Mouse (Mus musculus) central nervous system, embryonic 18 days (tissue): ENCODE data around the gene Fam189b. TPM values are rescaled to one million over a fixed set of nuclear protein-coding genes. Genes with fewer than 3 reads are reported as not detected.

Source experiments
- polyA plus RNA-seq: library from polyadenylated mRNA; depleted of rRNA; stranded (reverse); fragments of >200 nt; gene quantifications from 2 replicates; pipeline ENCODE4 v1.2.3, GENCODE M21; 2012; rRNA removed

Gene Fam189b
- polyA plus RNA-seq: 67.2 and 68.9 TPM in 2 replicates

DNA sequence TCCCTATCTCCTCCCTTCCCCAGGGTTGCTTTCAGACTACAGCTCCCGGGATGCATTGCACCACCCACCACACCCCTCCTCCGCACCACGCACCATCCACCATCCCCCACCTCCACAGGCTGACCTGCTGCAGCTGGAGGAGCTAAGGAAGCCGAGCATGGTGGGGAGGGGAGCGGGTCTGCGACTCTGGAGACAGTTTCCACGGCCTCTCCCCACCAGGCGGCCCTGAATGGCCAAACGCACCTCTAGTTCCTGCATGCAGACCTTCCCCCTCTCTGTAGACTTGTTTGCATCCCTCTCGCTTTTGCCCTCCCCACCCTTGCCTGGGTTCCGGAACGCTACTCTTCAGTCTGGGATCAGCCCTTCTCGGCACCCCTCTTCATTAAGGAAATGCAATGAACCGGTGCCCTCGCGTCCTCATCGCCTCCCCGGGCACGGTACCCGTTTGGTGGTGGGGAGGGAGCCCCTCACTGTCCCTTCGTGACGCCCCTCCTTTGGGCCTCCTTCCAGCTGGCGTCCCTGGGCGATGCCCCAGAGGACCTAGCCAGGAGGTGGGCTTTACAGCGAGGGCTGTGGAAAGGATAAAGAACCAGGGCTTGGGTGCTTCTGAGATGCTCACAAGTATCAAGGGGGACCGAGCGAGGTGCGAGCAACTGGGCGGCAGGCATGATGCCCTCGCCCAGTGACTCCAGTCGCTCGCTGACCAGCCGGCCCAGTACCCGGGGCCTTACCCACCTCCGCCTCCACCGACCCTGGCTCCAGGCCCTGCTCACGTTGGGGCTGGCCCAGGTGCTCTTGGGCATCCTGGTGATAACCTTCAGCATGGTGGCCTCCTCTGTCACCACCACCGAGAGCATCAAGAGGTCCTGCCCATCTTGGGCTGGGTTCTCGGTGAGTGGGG lies at the start of gene Fam189b:
TSS of gene Fam189b (plus strand) at position 86 of the 901 bp plus-strand sequence.

DNA sequence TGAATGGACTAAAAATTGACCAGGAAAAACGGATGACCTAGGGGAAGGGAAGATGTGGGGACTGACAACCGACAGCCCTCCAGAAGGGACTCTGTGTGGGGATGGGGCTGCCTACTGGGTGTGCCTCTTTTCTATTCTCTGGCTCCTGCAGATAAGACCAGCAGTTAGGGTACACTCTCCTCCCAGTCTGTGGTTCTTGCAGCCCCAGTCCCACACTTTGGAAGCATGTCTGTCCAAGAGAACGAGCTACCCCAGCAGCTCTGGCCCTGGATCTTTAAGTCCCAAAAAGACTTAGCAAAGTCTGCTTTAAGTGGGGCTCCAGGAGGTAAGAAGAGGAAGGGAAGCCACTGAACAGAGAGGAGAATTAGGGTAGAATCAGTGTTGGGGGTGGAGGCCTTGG lies 47.0 kb upstream of the Fam189b start, which contains the start of gene Pklr:
TSS of gene Pklr (plus strand) at position 185 of the 400 bp plus-strand sequence.

DNA sequence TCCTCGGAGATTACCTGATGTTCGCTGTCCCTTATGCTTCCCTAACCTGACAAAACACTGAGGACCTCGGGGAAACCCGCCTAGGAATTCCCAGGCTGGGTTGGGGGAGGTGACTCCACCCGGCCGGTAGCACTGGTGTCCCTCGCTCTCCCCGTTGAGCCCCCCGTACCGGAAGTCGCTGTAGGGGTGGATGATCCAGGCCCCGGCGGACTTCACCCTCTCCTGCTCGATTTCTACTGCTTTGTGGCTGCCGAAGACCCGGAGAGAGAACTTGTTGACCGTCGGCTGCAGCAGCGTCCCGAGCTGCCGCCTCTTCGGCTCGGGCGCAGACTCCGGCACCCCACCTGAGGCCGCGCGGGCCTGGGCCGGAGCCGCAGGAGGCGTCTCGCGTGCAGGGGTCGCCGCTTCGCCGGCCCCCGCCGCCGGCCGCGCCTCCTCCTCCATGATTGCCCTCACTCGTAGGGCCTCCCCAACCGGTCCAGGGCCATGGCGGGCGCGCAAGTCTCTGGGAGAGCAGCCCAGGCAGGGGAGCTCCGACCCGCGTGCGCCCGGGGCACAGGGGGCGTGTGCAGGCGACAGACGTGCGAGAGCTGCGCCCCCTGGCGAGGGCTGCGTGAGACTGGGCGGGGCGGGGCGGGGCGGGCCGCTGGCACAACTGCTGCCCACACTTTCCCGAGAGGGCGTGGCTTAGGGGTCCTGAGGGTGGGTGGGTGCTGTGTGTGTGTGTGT lies 23.2 kb upstream of the Fam189b start, which contains the start of gene Hcn3:
TSS of gene Hcn3 (minus strand) at position 581 of the 729 bp plus-strand sequence.

DNA sequence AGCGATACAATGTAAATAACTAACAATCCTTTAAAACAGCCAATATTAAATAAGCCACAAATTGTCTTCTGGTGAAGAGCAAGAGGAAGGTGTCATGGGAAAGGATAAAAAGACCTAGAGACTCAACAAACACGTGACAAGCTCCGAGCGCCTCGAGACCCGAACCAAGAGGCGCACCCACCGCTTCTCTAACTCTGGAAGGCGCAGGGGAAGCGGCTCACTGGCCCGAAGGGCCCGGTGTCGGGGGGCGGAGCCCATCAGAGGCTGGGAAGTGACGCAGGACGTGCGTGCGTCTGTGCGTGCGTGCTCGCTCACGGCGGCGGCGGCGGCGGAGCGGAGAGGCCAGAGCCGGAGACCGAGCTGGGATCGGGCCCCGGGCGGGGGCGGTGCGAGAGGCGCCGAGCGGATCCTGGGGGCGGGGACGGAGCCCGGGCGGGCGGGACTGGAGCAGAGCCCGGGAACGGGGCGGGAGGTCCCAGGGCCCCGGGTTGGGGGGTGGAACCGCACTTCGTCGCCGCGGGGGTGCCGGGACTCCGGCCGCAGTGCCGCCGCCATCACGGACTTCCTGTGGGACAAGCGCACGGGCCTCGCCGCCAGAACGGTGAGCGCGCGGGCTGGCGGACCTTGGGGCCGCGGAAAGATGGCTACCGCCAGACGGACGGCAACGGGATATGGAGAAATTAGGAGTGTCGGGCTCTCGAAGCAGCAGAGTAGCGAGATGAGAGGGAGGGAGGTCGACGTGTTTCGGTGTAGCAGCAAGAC lies 18.3 kb upstream of the Fam189b start, which contains the start of gene Clk2:
TSS of gene Clk2 (plus strand) at position 290 of the 762 bp plus-strand sequence.

DNA sequence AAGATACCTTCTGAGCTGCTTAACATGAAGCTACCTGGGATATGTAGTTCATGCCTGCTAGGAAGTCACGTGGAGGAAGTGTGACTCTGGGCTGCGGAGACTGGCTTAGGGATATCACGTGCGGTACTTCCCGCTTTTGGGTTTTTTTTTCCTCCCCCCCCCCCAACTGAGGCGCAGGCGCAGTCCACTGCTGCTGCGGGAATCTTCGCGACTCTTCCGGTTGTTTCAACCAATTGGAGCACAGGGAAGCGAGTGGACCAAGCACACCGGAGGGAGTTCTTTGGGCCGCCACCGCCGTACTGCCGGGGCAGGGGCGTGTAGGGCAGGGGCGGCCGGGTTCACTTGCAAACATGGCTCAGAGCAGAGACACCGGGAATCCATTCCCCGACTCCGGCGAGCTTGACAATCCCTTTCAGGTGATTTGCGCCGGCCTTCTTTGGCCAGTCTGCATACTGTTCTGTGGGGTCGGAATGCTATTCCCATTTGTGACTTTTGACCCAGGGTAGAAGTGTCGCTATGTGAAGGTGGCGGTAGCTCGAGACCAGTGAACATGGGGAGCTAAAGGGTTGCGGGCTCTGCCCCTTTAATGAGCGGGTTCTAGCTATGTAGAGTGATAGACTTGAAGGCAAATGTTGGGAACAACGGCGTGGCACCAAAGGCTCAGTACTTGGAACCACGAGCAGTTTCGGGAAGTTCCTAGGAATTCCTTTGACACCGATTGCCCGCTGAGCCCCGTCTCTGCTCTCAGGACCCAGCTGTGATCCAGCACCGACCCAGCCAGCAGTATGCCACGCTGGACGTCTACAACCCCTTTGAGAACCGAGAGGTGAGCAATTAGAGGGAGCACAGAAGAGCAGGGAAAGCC lies 5.5 kb upstream of the Fam189b start, which contains the start of gene Scamp3:
TSS of gene Scamp3 (plus strand) at position 232 of the 865 bp plus-strand sequence.

DNA sequence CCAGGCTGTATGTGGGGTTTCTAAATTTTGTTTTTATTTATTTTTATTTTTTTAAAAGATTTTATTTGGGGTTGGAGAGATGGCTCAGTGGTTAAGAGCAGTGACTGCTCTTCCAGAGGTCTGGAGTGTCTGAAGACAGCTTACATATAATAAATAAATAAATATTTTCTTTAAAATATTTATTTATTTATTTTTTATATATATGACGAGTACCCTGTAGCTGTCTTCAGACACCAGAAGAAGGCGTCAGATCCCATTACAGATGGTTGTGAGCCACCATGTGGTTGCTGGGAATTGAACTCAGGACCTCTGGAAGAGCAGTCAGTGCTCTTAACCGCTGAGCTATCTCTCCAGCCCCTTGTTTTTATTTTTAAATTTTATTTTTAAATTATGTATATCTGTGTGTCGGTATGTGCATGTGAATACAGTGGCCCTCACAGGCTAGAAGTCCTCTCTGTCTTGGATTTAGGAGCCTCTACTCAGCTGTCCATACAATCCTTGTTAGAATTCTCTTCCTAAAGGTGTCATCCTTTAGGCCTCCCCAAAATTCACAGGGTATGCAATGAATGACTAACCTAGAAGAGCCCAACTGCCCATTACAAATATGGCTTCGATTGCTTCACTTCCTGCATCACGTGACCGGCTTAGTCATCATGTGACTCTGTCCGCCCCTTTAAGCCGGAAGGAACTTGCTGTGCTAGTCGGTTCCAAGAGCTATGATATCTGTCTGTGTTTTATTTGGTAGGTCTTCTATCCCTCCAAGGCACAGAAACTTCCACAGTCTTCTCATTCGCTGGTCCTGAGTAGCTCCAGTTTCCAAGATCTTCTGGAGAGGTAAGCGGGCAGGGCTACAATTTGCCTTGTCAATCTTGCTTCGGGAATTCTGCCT lies 19.6 kb downstream of the Fam189b start, which contains the start of gene Gba:
TSS of gene Gba (plus strand) at position 676 of the 889 bp plus-strand sequence.

DNA sequence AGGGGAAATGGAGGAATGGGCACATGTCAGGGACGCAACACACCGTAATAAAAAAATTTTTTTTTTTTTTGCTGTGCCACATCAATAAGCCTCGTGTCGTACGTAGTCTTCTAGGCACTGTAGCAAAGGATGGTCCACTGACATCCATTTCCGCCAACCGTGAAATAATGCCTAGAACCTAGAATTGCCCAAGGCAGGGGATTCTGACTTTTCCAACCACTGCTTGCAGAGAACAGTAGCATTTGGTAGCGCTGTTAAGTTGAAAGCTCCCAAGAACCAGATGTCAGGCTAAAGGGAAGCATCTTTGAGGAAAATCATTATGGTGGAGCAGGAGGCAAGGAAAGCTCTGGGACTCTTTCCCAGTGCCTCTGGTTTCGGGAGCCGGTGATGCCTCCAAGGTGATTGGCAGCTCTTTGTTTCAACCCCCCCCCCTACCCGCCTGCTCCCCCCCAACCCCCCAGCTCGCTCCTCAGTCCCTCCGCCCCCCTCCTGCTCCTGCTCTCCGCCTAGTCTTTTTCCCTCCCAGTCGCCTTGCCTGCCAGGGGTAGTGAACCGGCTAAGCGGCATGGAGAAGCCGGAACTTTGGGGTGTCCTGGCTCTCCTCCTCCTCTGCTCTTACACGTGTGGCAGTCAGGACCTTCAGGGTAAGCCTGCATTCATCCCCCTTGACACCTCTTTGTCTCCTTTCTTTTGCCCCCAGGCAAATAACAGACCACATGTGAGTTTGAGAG lies 31.9 kb downstream of the Fam189b start, which contains the start of gene Thbs3:
TSS of gene Thbs3 (plus strand) at position 500 of the 731 bp plus-strand sequence.

DNA sequence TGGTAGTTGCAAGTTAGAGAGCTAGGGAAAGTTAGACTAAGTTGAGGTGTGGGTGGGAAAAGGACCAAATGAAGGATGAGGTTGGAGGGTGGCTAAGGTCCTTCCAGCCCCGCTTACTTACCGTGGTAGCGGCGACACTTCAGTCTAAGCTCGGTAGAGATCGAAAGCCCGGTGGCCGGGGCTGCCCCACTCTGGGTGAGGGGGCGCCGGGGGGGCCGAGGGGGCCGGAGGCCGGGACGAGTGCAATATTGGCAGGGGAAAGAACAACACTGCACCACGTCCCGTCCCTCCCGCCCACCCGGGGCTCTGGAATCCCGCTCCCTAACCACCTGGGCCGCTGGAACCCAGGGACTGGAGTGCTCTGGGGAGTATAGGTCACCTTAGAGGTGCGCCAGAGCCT lies 44.0 kb downstream of the Fam189b start, which contains the start of gene Mtx1:
TSS of gene Mtx1 (minus strand) at position 189 of the 400 bp plus-strand sequence.

DNA sequence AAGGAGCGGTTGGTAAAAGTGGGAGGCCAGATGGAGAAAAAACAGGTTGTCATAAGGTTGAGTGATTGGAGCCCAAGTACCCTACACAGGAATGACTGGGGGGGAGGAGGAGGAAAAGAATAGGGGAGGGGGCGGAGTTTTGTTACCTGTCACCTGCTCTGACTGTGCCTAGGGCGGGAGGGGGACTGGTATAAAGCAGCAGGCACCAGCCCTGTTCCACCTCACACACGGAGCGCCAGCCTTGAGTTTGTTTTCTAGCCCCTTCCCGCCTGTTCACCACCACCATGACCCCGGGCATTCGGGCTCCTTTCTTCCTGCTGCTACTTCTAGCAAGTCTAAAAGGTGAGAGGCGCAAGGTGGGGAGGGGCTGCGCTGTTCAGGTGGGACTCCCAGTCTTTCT lies 45.9 kb downstream of the Fam189b start, which contains the start of gene Muc1:
TSS of gene Muc1 (plus strand) at position 222 of the 400 bp plus-strand sequence.

Other genes with a start within 250 kb of the Fam189b start
- gene Ash1l, start 232.5 kb upstream of the Fam189b start, polyA plus RNA-seq: 22.3 and 23.1 TPM in 2 replicates
- gene Dap3, start 232.0 kb upstream of the Fam189b start, polyA plus RNA-seq: 100 and 102 TPM in 2 replicates
- gene Rusc1, start 89.8 kb upstream of the Fam189b start, polyA plus RNA-seq: 138 and 142 TPM in 2 replicates
- 0.07 TPM in 1 of 2 replicates, not detected in the other for gene Gm43738, start 82.0 kb upstream of the Fam189b start, polyA plus RNA-seq
- 301 and 321 TPM in 2 replicates for gene Fdps, start 81.2 kb upstream of the Fam189b start, polyA plus RNA-seq
- 0.15 and 0.17 TPM in 2 replicates for gene Pklr, start 47.0 kb upstream of the Fam189b start, polyA plus RNA-seq
- 66.1 and 76.8 TPM in 2 replicates for gene Hcn3, start 22.9 kb upstream of the Fam189b start, polyA plus RNA-seq
- gene Clk2, start 18.3 kb upstream of the Fam189b start, polyA plus RNA-seq: 79.8 and 84.1 TPM in 2 replicates
- gene Scamp3, start 5.7 kb upstream of the Fam189b start, polyA plus RNA-seq: 116 and 120 TPM in 2 replicates
- 49.4 and 52.2 TPM in 2 replicates for gene Gba, start 19.8 kb downstream of the Fam189b start, polyA plus RNA-seq
- 223 and 225 TPM in 2 replicates for gene Thbs3, start 32.0 kb downstream of the Fam189b start, polyA plus RNA-seq
- gene Mtx1, start 43.9 kb downstream of the Fam189b start, polyA plus RNA-seq: 145 and 148 TPM in 2 replicates
- gene Muc1, start 45.9 kb downstream of the Fam189b start, polyA plus RNA-seq: 4.5 and 5.8 TPM in 2 replicates
- 101 TPM in 2 replicates for gene Krtcap2, start 62.8 kb downstream of the Fam189b start, polyA plus RNA-seq
- 113 and 137 TPM in 2 replicates for gene Trim46, start 63.2 kb downstream of the Fam189b start, polyA plus RNA-seq
- 140 and 171 TPM in 2 replicates for gene Dpm3, start 76.2 kb downstream of the Fam189b start, polyA plus RNA-seq
- gene Slc50a1, start 87.4 kb downstream of the Fam189b start, polyA plus RNA-seq: 53.7 and 53.8 TPM in 2 replicates
- 7.8 and 8.6 TPM in 2 replicates for gene Efna1, start 98.0 kb downstream of the Fam189b start, polyA plus RNA-seq
- gene Efna3, start 139.8 kb downstream of the Fam189b start, polyA plus RNA-seq: 94.2 and 96.9 TPM in 2 replicates
- gene Efna4, start 154.9 kb downstream of the Fam189b start, polyA plus RNA-seq: 12.3 and 13.4 TPM in 2 replicates
- gene Adam15, start 166.9 kb downstream of the Fam189b start, polyA plus RNA-seq: 103 and 104 TPM in 2 replicates
- gene Dcst2, start 178.8 kb downstream of the Fam189b start, polyA plus RNA-seq: 0.28 and 0.30 TPM in 2 replicates
- 0.07 and 0.17 TPM in 2 replicates for gene Dcst1, start 182.1 kb downstream of the Fam189b start, polyA plus RNA-seq
- gene Zbtb7b, start 211.6 kb downstream of the Fam189b start, polyA plus RNA-seq: 3.4 and 3.7 TPM in 2 replicates
- gene Lenep, start 219.7 kb downstream of the Fam189b start, polyA plus RNA-seq: 3.1 and 3.7 TPM in 2 replicates
- 40.6 and 41.9 TPM in 2 replicates for gene Flad1, start 228.7 kb downstream of the Fam189b start, polyA plus RNA-seq
- gene Cks1b, start 235.2 kb downstream of the Fam189b start, polyA plus RNA-seq: 57.5 and 61.0 TPM in 2 replicates
- gene Shc1, start 235.3 kb downstream of the Fam189b start, polyA plus RNA-seq: 19.4 and 22.6 TPM in 2 replicates
- gene Pygo2, start 247.1 kb downstream of the Fam189b start, polyA plus RNA-seq: 65.5 and 66.0 TPM in 2 replicates